Mouse (Mus musculus): ENCODE data around the gene Yipf3. TPM values are rescaled to one million over a fixed set of nuclear protein-coding genes. Genes with fewer than 3 reads are reported as not detected.
A peak's percentile ranks its signal among the peaks of the same experiment; 100 is the strongest.

Yipf3 gene
- polyA plus RNA-seq, 1 experiment from 2014 or later = 135 TPM

- Histone ChIP-seq H3K4me2 (ENCODE audit: low read depth, low read length) (peak overlapping the region; percentile 100), H3K4me1 (ENCODE audit: control insufficient read depth, insufficient read depth, low read length) (0 out of 2 replicates have a peak, but pooled peaks cover 2% of the 10 kb centered on the region), H3K27me3 (replicated peaks; ENCODE audit: control insufficient read depth, insufficient read depth, low read length) (peaks cover 40% of the 10 kb centered on the region), H3K36me3 (ENCODE audit: control insufficient read depth, insufficient read depth, low read length) (no peaks in the 10 kb centered on the region), H3K4me3 (ENCODE audit: low read depth, low read length) (peak overlapping the region; percentile 63), H3K27ac (replicated peaks; ENCODE audit: low read depth, low read length) (no peak overlapping the region; the same call in 1 of the 2 replicates), H3K9me3 (ENCODE audit: control insufficient read depth, low read length) (no peaks in the 10 kb centered on the region), H3K9ac (ENCODE audit: low read depth, low read length) (peak overlapping the region; percentile 67)
- ATAC-seq (ENCODE audit: low read depth) (peak; percentile 88), DNase-seq (ENCODE audit: low spot score) (peak; percentile 88)
- WGBS = under 1% methylated on average over 30 of the region's 48 CpGs
Observed at GRCm38 (mm10) chr17:46298220-46298913, 50.5 kb downstream of the Yipf3 start.

DNA sequence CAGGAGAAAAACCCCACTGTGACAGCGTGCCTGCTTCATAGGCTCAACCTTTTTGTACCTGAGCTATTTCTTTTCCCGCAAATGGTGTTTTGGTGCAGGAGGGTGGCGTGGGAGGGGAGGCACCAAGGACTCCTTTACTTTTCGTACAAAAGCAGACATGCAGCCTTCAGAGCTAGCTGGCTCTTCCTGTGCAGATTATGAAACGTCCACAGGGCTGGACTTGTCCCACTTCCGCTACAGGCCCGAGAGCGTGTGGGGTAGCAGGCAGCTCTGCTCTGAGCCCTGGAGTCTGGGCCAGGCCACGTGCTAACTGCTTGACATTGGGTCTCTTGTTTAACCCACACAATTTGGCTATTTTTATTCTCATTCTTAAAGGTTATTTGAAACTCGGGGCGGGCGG, 54.0 kb downstream of the Yipf3 start:
- WGBS = 73% methylated on average over 10 of the region's 12 CpGs
- no peak overlapping the region for H3K27ac ChIP-seq (replicated peaks; ENCODE audit: low read depth, low read length)
- ATAC-seq (ENCODE audit: low read depth) (no peak), DNase-seq (ENCODE audit: low spot score) (no peak)
- no peak overlapping the region for H3K4me3 ChIP-seq (ENCODE audit: low read depth, low read length)
- no peaks in the 10 kb centered on the region for H3K9me3 ChIP-seq (ENCODE audit: control insufficient read depth, low read length)
- peaks cover 13% of the 10 kb centered on the region for H3K27me3 ChIP-seq (replicated peaks; ENCODE audit: control insufficient read depth, insufficient read depth, low read length)
- no peak overlapping the region for H3K9ac ChIP-seq (ENCODE audit: low read depth, low read length)
- H3K4me1 ChIP-seq (ENCODE audit: control insufficient read depth, insufficient read depth, low read length) = 0 out of 2 replicates have a peak, but pooled peaks cover 2% of the 10 kb centered on the region
- no peak overlapping the region for H3K4me2 ChIP-seq (ENCODE audit: low read depth, low read length)
- H3K36me3 ChIP-seq (ENCODE audit: control insufficient read depth, insufficient read depth, low read length) = peaks cover 11% of the 10 kb centered on the region; the same call in 1 of the 2 replicates

MicroRNA genes within 50 kb of the gene (microRNA counts, 519-probe panel; counts per million panel counts)
- microRNA mmu-miR-693-3p = 19.3 counts per million
- 19.3 counts per million for microRNA mmu-miR-693-5p

Small RNAs within 50 kb of the gene (microRNA-seq; reads per million reads assigned to microRNA genes)
- not detected for gene Mir693 (ENCODE audit: borderline number of aligned reads)

Other genes with a start within 250 kb of the Yipf3 start
- 4.2 and 4.7 TPM in 2 replicates for gene Vegfa, start 215.7 kb upstream of the Yipf3 start, polyA plus RNA-seq (2014; fragmentation: Nextera tagmentation; extraction: Ambion mirVana)
- gene Mrps18a, start 137.1 kb upstream of the Yipf3 start, polyA plus RNA-seq (2014; fragmentation: Nextera tagmentation; extraction: Ambion mirVana) = 112 and 128 TPM in 2 replicates
- gene Rsph9, start 103.9 kb upstream of the Yipf3 start, polyA plus RNA-seq (2014; fragmentation: Nextera tagmentation; extraction: Ambion mirVana) = 12.6 and 21.8 TPM in 2 replicates
- gene Mad2l1bp, start 94.5 kb upstream of the Yipf3 start, polyA plus RNA-seq (2014; fragmentation: Nextera tagmentation; extraction: Ambion mirVana) = 28.1 and 30.4 TPM in 2 replicates
- 27.1 and 28.2 TPM in 2 replicates for gene Gtpbp2, start 87.0 kb upstream of the Yipf3 start, polyA plus RNA-seq (2014; fragmentation: Nextera tagmentation; extraction: Ambion mirVana)
- gene Polh, start 45.4 kb upstream of the Yipf3 start, polyA plus RNA-seq (2014; fragmentation: Nextera tagmentation; extraction: Ambion mirVana) = 8.6 and 9.4 TPM in 2 replicates
- 42.3 and 43.8 TPM in 2 replicates for gene Xpo5, start 45.3 kb upstream of the Yipf3 start, polyA plus RNA-seq (2014; fragmentation: Nextera tagmentation; extraction: Ambion mirVana)
- gene Polr1c, start within 50 bp of the Yipf3 start, polyA plus RNA-seq (2014; fragmentation: Nextera tagmentation; extraction: Ambion mirVana) = 78.1 and 80.2 TPM in 2 replicates
- 2.2 TPM in 2 replicates for gene Lrrc73, start 5.5 kb downstream of the Yipf3 start, polyA plus RNA-seq (2014; fragmentation: Nextera tagmentation; extraction: Ambion mirVana)
- gene Tjap1, start 34.9 kb downstream of the Yipf3 start, polyA plus RNA-seq (2014; fragmentation: Nextera tagmentation; extraction: Ambion mirVana) = 54.5 and 57.3 TPM in 2 replicates
- gene Dlk2, start 49.3 kb downstream of the Yipf3 start, polyA plus RNA-seq (2014; fragmentation: Nextera tagmentation; extraction: Ambion mirVana) = 7.5 and 7.6 TPM in 2 replicates
- 5.5 and 6.6 TPM in 2 replicates for gene Abcc10, start 80.3 kb downstream of the Yipf3 start, polyA plus RNA-seq (2014; fragmentation: Nextera tagmentation; extraction: Ambion mirVana)
- 16.1 and 16.5 TPM in 2 replicates for gene Zfp318, start 135.7 kb downstream of the Yipf3 start, polyA plus RNA-seq (2014; fragmentation: Nextera tagmentation; extraction: Ambion mirVana)
- 0.99 and 2.0 TPM in 2 replicates for gene Crip3, start 180.8 kb downstream of the Yipf3 start, polyA plus RNA-seq (2014; fragmentation: Nextera tagmentation; extraction: Ambion mirVana)
- not detected in 2 replicates for gene Slc22a7, start 190.4 kb downstream of the Yipf3 start, polyA plus RNA-seq (2014; fragmentation: Nextera tagmentation; extraction: Ambion mirVana)
- gene Ttbk1, start 239.6 kb downstream of the Yipf3 start, polyA plus RNA-seq (2014; fragmentation: Nextera tagmentation; extraction: Ambion mirVana) = 0.46 and 0.61 TPM in 2 replicates
- gene Dnph1, start 248.6 kb downstream of the Yipf3 start, polyA plus RNA-seq (2014; fragmentation: Nextera tagmentation; extraction: Ambion mirVana) = 34.5 and 36.9 TPM in 2 replicates

Data from embryonic facial prominence, embryonic 14.5 days (tissue).